Mouse (Mus musculus) layer of hippocampus, postnatal 10 days (tissue): ENCODE data around the gene Wdr70. TPM values are rescaled to one million over a fixed set of nuclear protein-coding genes. Genes with fewer than 3 reads are reported as not detected.

Experiments used
- DNase-seq, 2 experiments: peaks; one replicate each; pipeline ENCODE4 v3.0.0; 2021; ENCODE audit warnings: low spot score in 2 of 2
- microRNA-seq, 2 experiments: library from miRNA; unstranded; fragments of <30 nt; microRNA quantifications; one replicate each; pipeline ENCODE4 v1.2.0; 2021
- total RNA-seq, 2 experiments: library from RNA; stranded (reverse); gene quantifications; 2 replicates each; pipeline ENCODE4 v1.2.3; 2021

Gene Wdr70
- total RNA-seq, 2 experiments from 2014 or later = 35.8 to 37.3 TPM

GRCm38 (mm10) chr15:7875879-7876278 is 223.1 kb downstream of the Wdr70 start:
- no peak for DNase-seq

DNA sequence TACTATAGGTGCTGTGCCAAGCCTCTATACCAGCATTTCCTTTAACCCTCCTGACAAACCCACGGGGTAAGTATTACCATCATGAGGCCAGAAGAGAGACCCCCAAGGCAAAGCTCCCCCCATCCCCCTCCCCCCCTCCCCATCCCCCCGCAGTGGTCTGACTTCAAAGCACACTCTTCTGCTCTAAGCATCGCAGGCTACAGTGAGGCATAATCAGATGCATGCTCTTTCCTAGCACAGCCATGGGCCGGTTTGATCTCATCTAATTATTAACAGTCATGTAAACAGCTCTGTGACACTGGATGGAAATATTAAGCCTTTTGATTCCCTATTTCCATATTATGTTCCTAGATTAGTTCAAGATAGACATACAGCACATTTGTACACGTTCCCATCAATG is 226.5 kb downstream of the Wdr70 start:
- no peak for DNase-seq

- no peak for DNase-seq
Measured at GRCm38 (mm10) chr15:7865305-7865704, 233.7 kb downstream of the Wdr70 start.

GRCm38 (mm10) chr15:7863328-7863727 is 235.7 kb downstream of the Wdr70 start:
- DNase-seq = no peak

DNA sequence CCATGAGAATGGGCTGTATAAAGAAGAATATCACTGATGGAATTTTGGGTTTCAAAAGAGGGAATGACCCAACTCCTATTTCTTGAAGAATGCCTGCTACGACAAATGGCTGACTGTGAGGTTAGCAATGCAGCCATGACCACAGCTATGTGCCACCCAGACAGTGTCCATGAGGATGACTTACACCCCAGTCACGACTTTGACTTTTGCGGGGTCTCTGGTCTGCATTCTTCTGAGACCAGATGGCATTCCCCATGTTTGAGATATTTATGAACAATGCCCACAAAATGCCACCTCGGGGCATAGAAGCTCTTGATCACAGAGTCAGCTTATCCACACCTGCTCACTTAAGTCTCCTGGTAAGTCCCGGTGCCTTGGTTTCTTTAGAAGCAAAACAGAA is 236.1 kb downstream of the Wdr70 start:
- DNase-seq = no peak

- no peak for DNase-seq
Measured at GRCm38 (mm10) chr15:7858841-7859240, 240.2 kb downstream of the Wdr70 start.

GRCm38 (mm10) chr15:7857418-7857817 is 241.6 kb downstream of the Wdr70 start:
- no peak for DNase-seq

DNA sequence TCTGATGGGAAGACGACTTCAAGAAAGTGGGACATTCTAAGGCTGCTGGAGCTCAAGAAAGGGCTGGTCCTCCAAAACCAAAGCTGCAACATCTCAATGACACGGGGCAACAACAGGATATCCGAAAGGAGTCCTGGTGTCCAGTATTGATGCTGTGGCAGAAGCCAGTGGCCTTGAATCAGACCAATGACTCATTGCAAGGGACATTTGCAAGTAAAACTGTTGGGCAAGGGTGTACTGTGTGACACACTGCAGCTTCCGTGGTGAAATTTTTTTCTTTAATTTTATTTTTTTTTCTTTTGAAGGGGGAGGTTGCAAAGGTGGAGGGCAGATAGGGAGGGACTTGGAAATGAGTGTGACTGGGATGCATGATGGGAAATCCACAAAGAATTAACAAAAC is 256.6 kb downstream of the Wdr70 start:
- DNase-seq = no peak

DNA sequence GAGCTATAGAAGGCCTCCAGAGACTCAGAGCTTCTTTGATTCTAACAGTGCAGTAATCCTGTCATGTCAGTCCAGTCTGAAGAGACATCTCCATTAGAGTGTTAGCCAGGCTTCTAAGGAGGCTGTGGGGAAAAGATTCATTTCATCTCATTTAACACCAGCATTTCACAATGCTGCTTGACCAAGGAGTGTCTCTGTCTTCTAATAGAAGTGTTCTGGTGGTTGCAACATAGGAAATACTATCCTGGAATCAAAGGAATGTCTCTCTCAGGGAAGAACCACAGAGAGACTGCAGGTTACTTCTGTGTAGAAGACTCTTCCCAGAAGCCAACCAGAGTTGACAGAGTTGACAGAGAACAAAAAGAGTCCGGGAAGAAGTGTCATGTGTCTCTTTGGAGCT is 257.3 kb downstream of the Wdr70 start:
- DNase-seq = no peak

GRCm38 (mm10) chr15:7838921-7839309 is 260.1 kb downstream of the Wdr70 start:
- DNase-seq = no peak

- DNase-seq = no peak
Measured at GRCm38 (mm10) chr15:7838060-7838920, 260.7 kb downstream of the Wdr70 start.

GRCm38 (mm10) chr15:7835404-7835803 is 263.6 kb downstream of the Wdr70 start:
- DNase-seq = no peak

DNA sequence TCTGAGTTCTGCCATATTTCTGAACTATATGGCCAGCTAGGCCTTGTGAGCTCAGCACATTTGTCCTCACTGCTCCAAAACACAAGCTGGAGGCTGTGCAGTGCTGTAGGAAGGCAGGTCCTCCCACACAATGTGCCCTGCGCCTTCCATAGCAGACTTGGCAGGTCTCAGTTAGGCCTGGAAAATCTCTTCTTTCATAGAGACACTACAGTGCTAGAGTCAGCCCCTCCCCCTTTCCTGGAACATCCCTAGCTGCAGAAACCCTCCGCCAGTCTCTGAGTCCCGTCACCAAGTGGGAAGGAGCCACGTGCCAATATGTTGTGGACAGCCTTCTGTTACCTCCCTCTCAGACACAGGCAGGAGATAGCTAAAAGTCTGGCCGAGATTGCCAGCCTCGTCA is 273.5 kb downstream of the Wdr70 start:
- DNase-seq = no peak

DNA sequence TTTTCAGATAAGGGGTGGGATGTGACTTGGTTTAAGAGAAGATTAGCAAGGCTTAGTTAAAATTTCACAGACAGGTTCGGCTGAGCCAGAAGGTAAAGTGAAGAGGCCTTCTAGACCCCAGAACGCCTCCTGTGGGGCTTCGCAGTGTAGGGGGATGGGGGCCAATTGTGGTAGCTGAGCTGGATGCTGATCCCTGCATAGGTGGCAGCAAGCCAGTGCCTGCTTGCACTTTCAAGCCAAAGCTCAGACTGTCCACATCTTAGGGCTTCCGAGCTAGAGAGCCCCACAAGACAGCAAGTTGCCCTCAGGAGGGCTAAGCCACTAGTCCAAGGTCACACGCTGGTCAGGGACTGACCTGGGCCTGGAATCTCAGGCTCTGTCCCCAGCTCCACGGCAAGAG is 275.1 kb downstream of the Wdr70 start:
- no peak for DNase-seq

Small RNA genes lying within 50 kb of the gene (microRNA-seq; reads per million reads assigned to microRNA genes)
- gene Gm27529 = 0 reads per million in 2 experiments

Other genes starting within 250 kb of the Wdr70 start
- gene Nup155, start 10.1 kb upstream of the Wdr70 start, total RNA-seq = 10 to 100 TPM; 24.5 to 25.5 TPM
- gene Cplane1, start 69.9 kb upstream of the Wdr70 start, total RNA-seq = 10 to 100 TPM; 30.6 to 39.8 TPM